Mouse (Mus musculus): ENCODE results near the gene Gpr27. TPM values are rescaled to one million over a fixed set of nuclear protein-coding genes. Genes with fewer than 3 reads are reported as not detected.

The Gpr27 gene
- polyA plus RNA-seq (2015; fragmentation: Nextera tagmentation; extraction: Ambion mirVana) = 20.6 and 20.8 TPM in 2 replicates

DNA sequence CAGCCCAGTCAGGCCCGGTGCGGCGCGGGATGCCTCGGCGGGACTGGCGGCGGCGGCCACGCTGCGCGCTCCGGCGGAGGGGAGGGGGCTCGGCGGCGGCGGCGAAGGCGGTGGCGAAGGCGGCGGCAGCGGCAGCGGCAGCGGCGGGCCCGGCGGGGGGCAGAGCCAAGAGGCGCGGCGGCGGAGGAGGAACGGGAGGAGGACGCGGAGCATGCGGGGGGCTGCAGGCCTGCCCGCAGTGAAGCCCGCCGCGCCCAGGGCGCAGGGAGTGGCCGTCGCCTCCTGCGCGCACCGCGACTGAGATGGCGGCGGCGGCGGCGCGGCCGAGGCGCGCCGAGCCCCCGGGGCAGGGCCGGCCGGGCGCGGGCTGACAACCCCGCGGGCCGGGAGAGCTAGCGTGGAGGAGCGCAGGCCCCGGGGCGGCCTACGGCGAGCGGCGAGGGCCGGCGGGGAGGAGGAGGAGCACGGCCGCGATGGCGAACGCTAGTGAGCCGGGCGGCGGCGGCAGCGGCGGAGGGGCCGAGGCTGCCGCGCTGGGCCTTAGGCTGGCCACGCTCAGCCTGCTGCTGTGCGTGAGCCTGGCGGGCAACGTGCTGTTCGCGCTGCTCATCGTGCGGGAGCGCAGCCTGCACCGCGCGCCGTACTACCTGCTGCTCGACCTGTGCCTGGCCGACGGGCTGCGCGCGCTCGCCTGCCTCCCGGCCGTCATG is at the start of gene Gpr27:
Gene Gpr27 (plus strand): TSS at position 474 of the 710 bp plus-strand sequence.
- peaks cover 29% of the 10 kb centered on the region for H3K4me1 ChIP-seq (ENCODE audit: control insufficient read depth, insufficient read depth, low read length)
- no peaks in the 10 kb centered on the region for H3K36me3 ChIP-seq (ENCODE audit: control insufficient read depth, insufficient read depth, low read length)
- no peaks in the 10 kb centered on the region for H3K27me3 ChIP-seq (ENCODE audit: control insufficient read depth, insufficient read depth, low read depth, low read length)
- WGBS = under 1% methylated on average over 63 of the region's 112 CpGs
- peak within 1 kb of the TSS; percentile 93 for H3K4me2 ChIP-seq (ENCODE audit: low read length)
- peak within 1 kb of the TSS; percentile 96 for H3K27ac ChIP-seq (ENCODE audit: low read length)
- H3K9ac ChIP-seq (ENCODE audit: low read depth, low read length) = peak within 1 kb of the TSS; percentile 85
- ATAC-seq = peak; percentile 86
- H3K4me3 ChIP-seq (ENCODE audit: low read depth, low read length) = peak within 1 kb of the TSS; percentile 83
- no peaks in the 10 kb centered on the region for H3K9me3 ChIP-seq (replicated peaks; ENCODE audit: control insufficient read depth, low read length, poor library complexity, severe bottlenecking)

- ATAC-seq = no peak
- Histone ChIP-seq H3K4me2 (ENCODE audit: low read length) (no peak overlapping the region), H3K27me3 (ENCODE audit: control insufficient read depth, insufficient read depth, low read depth, low read length) (no peaks in the 10 kb centered on the region), H3K4me3 (ENCODE audit: low read depth, low read length) (no peak overlapping the region), H3K9me3 (replicated peaks; ENCODE audit: control insufficient read depth, low read length, poor library complexity, severe bottlenecking) (no peaks in the 10 kb centered on the region), H3K36me3 (ENCODE audit: control insufficient read depth, insufficient read depth, low read length) (0 out of 2 replicates have a peak, but pooled peaks cover 4% of the 10 kb centered on the region), H3K9ac (ENCODE audit: low read depth, low read length) (no peak overlapping the region), H3K4me1 (ENCODE audit: control insufficient read depth, insufficient read depth, low read length) (no peaks in the 10 kb centered on the region), H3K27ac (ENCODE audit: low read length) (no peak overlapping the region)
- WGBS = 53% methylated on average over 10 of the region's 10 CpGs
These were observed 48.9 kb upstream of the Gpr27 start for GRCm38 (mm10) chr6:99643439-99644199.

GRCm38 (mm10) chr6:99644386-99644785 is 48.1 kb upstream of the Gpr27 start:
- no peak overlapping the region for H3K27ac ChIP-seq (ENCODE audit: low read length)
- WGBS = 87% methylated on average over 5 of the region's 5 CpGs
- no peak overlapping the region for H3K4me3 ChIP-seq (ENCODE audit: low read depth, low read length)
- no peaks in the 10 kb centered on the region for H3K9me3 ChIP-seq (replicated peaks; ENCODE audit: control insufficient read depth, low read length, poor library complexity, severe bottlenecking)
- ATAC-seq = no peak
- H3K9ac ChIP-seq (ENCODE audit: low read depth, low read length) = no peak overlapping the region
- H3K4me2 ChIP-seq (ENCODE audit: low read length) = no peak overlapping the region
- no peaks in the 10 kb centered on the region for H3K4me1 ChIP-seq (ENCODE audit: control insufficient read depth, insufficient read depth, low read length)
- 0 out of 2 replicates have a peak, but pooled peaks cover 2% of the 10 kb centered on the region for H3K36me3 ChIP-seq (ENCODE audit: control insufficient read depth, insufficient read depth, low read length)
- no peaks in the 10 kb centered on the region for H3K27me3 ChIP-seq (ENCODE audit: control insufficient read depth, insufficient read depth, low read depth, low read length)

DNA sequence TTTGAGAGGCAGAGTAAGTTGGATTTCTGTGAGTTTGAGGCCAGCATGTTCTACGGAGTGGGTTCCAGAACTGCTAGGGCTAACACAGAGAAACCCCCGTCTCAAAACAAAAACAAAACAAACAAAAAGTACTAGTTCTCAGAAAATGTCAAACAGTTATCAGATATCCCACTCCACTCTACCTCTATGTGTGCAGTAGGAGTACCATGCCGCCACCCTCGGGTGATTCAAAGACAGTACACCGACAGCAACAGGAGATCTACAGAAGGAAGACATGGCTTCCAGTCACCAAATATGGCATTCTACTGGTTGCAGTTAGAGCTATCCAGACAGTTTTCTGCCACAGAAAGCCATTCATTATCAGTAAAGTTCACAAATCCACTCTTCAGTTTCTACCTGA is 47.6 kb upstream of the Gpr27 start:
- H3K27ac ChIP-seq (ENCODE audit: low read length) = no peak overlapping the region
- no peak overlapping the region for H3K4me2 ChIP-seq (ENCODE audit: low read length)
- no peak overlapping the region for H3K9ac ChIP-seq (ENCODE audit: low read depth, low read length)
- no peaks in the 10 kb centered on the region for H3K36me3 ChIP-seq (ENCODE audit: control insufficient read depth, insufficient read depth, low read length)
- no peaks in the 10 kb centered on the region for H3K9me3 ChIP-seq (replicated peaks; ENCODE audit: control insufficient read depth, low read length, poor library complexity, severe bottlenecking)
- ATAC-seq = no peak
- WGBS = 90% methylated on average over 5 of the region's 5 CpGs
- no peak overlapping the region for H3K4me3 ChIP-seq (ENCODE audit: low read depth, low read length)
- H3K4me1 ChIP-seq (ENCODE audit: control insufficient read depth, insufficient read depth, low read length) = no peaks in the 10 kb centered on the region
- no peaks in the 10 kb centered on the region for H3K27me3 ChIP-seq (ENCODE audit: control insufficient read depth, insufficient read depth, low read depth, low read length)

- Histone ChIP-seq H3K4me3 (ENCODE audit: low read depth, low read length) (no peak overlapping the region), H3K9me3 (replicated peaks; ENCODE audit: control insufficient read depth, low read length, poor library complexity, severe bottlenecking) (no peaks in the 10 kb centered on the region), H3K4me1 (ENCODE audit: control insufficient read depth, insufficient read depth, low read length) (no peaks in the 10 kb centered on the region), H3K9ac (ENCODE audit: low read depth, low read length) (no peak overlapping the region), H3K27me3 (ENCODE audit: control insufficient read depth, insufficient read depth, low read depth, low read length) (no peaks in the 10 kb centered on the region), H3K4me2 (ENCODE audit: low read length) (no peak overlapping the region), H3K36me3 (ENCODE audit: control insufficient read depth, insufficient read depth, low read length) (no peaks in the 10 kb centered on the region), H3K27ac (ENCODE audit: low read length) (no peak overlapping the region)
- no peak for ATAC-seq
- WGBS = 66% methylated on average over 10 of the region's 10 CpGs
These were observed 46.1 kb upstream of the Gpr27 start for GRCm38 (mm10) chr6:99646344-99646743.

DNA sequence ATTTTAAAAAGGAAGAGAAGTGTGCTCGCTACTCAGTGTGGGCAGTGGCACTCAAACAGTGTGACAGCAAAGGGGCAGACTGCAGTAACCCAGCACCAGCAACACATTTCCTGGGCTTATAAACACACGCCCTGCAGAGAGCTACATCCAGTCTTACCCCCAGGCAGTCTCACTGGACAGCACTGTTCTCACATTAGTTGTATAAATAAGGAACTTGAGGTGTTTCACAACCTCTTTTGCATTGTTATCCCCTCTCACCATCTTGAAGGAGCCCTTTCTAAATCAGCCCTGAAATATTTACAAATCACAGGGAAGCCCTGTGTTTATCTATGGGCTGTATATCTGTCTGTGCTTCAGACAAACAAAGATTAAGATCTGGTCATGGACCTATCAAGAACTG is 43.2 kb upstream of the Gpr27 start:
- no peaks in the 10 kb centered on the region for H3K36me3 ChIP-seq (ENCODE audit: control insufficient read depth, insufficient read depth, low read length)
- no peaks in the 10 kb centered on the region for H3K9me3 ChIP-seq (replicated peaks; ENCODE audit: control insufficient read depth, low read length, poor library complexity, severe bottlenecking)
- H3K4me1 ChIP-seq (ENCODE audit: control insufficient read depth, insufficient read depth, low read length) = 0 out of 2 replicates have a peak, but pooled peaks cover 2% of the 10 kb centered on the region
- 63% methylated on average over 2 of the region's 2 CpGs for WGBS
- H3K4me3 ChIP-seq (ENCODE audit: low read depth, low read length) = no peak overlapping the region
- H3K4me2 ChIP-seq (ENCODE audit: low read length) = no peak overlapping the region
- no peak for ATAC-seq
- no peak overlapping the region for H3K9ac ChIP-seq (ENCODE audit: low read depth, low read length)
- H3K27ac ChIP-seq (ENCODE audit: low read length) = no peak overlapping the region
- H3K27me3 ChIP-seq (ENCODE audit: control insufficient read depth, insufficient read depth, low read depth, low read length) = no peaks in the 10 kb centered on the region

- Histone ChIP-seq H3K36me3 (ENCODE audit: control insufficient read depth, insufficient read depth, low read length) (no peaks in the 10 kb centered on the region), H3K4me2 (ENCODE audit: low read length) (no peak overlapping the region), H3K4me1 (ENCODE audit: control insufficient read depth, insufficient read depth, low read length) (0 out of 2 replicates have a peak, but pooled peaks cover 2% of the 10 kb centered on the region), H3K9me3 (replicated peaks; ENCODE audit: control insufficient read depth, low read length, poor library complexity, severe bottlenecking) (no peaks in the 10 kb centered on the region), H3K27ac (ENCODE audit: low read length) (no peak overlapping the region), H3K4me3 (ENCODE audit: low read depth, low read length) (no peak overlapping the region), H3K9ac (ENCODE audit: low read depth, low read length) (no peak overlapping the region), H3K27me3 (ENCODE audit: control insufficient read depth, insufficient read depth, low read depth, low read length) (no peaks in the 10 kb centered on the region)
- ATAC-seq = 0 out of 2 replicates have a peak, but pooled peaks have one; percentile 37
- 89% methylated on average over 2 of the region's 2 CpGs for WGBS
These were observed 40.1 kb upstream of the Gpr27 start for GRCm38 (mm10) chr6:99652341-99652740.

GRCm38 (mm10) chr6:99654343-99654742 is 38.1 kb upstream of the Gpr27 start:
- Histone ChIP-seq H3K4me3 (ENCODE audit: low read depth, low read length) (no peak overlapping the region), H3K9ac (ENCODE audit: low read depth, low read length) (no peak overlapping the region), H3K4me2 (ENCODE audit: low read length) (no peak overlapping the region), H3K27ac (ENCODE audit: low read length) (no peak overlapping the region), H3K27me3 (ENCODE audit: control insufficient read depth, insufficient read depth, low read depth, low read length) (no peaks in the 10 kb centered on the region), H3K9me3 (replicated peaks; ENCODE audit: control insufficient read depth, low read length, poor library complexity, severe bottlenecking) (no peaks in the 10 kb centered on the region), H3K36me3 (ENCODE audit: control insufficient read depth, insufficient read depth, low read length) (no peaks in the 10 kb centered on the region), H3K4me1 (ENCODE audit: control insufficient read depth, insufficient read depth, low read length) (0 out of 2 replicates have a peak, but pooled peaks cover 2% of the 10 kb centered on the region)
- 46% methylated on average over 5 of the region's 5 CpGs for WGBS
- ATAC-seq = no peak

DNA sequence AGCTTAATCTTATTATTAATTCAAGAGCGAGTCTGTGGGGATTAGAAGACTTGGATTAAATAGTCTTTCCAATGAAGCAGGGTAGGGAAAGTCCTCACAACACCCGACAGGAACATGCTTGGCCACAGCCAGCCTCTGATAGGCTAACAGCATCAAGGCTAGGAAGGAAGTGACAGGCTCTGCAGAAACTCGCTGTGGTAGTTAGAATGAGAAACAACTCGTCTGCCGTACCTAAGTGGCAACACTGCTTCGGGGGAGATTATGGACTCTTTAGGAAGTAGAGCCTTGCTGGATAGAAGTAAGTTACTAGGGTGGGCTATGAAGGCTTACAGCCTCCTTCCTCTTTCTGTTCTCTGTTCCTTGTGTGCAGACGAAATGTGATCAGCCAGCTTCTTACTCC is 37.0 kb upstream of the Gpr27 start:
- WGBS = 44% methylated on average over 7 of the region's 7 CpGs
- H3K9me3 ChIP-seq (replicated peaks; ENCODE audit: control insufficient read depth, low read length, poor library complexity, severe bottlenecking) = no peaks in the 10 kb centered on the region
- no peak for ATAC-seq

More for the DNA sequence above, 37.0 kb upstream of the Gpr27 start:
- peaks cover 3% of the 10 kb centered on the region for H3K4me1 ChIP-seq (ENCODE audit: control insufficient read depth, insufficient read depth, low read length)
- H3K4me3 ChIP-seq (ENCODE audit: low read depth, low read length) = no peak overlapping the region
- no peak overlapping the region for H3K9ac ChIP-seq (ENCODE audit: low read depth, low read length)
- H3K36me3 ChIP-seq (ENCODE audit: control insufficient read depth, insufficient read depth, low read length) = no peaks in the 10 kb centered on the region
- no peak overlapping the region for H3K4me2 ChIP-seq (ENCODE audit: low read length)
- H3K27me3 ChIP-seq (ENCODE audit: control insufficient read depth, insufficient read depth, low read depth, low read length) = no peaks in the 10 kb centered on the region
- no peak overlapping the region for H3K27ac ChIP-seq (ENCODE audit: low read length)

All from midbrain, embryonic 16.5 days (tissue).